Mouse (Mus musculus) megakaryocyte progenitor cell, adult 5-6 weeks (primary cell): ENCODE measurements around the gene Cited2. TPM values are rescaled to one million over a fixed set of nuclear protein-coding genes. Genes with fewer than 3 reads are reported as not detected.

Experiments
- total RNA-seq, 2 experiments: library from RNA; stranded (forward) in 1 of 2; stranded (reverse) in 1 of 2; fragments of 157-497, 149-512 nt in 1 of 2; fragments of 200-1000 nt in 1 of 2; gene quantifications; 2 replicates each; pipeline versions ENCODE4 v1.2.3 to v1.2.4; 2015 to 2017

Cited2 gene
- total RNA-seq, 2 experiments from 2014 or later: 49.9 to 195 TPM

Other genes with a start within 250 kb of the Cited2 start
- gene Txlnb, start 73.0 kb downstream of the Cited2 start, total RNA-seq (2015): 0.32 and 0.44 TPM in 2 replicates
- 0.37 and 0.64 TPM in 2 replicates for gene Txlnb, start 73.0 kb downstream of the Cited2 start, total RNA-seq (2017)
- gene Heca, start 224.8 kb downstream of the Cited2 start, total RNA-seq (2015): 15.7 and 17.2 TPM in 2 replicates
- 25.6 and 38.0 TPM in 2 replicates for gene Heca, start 224.8 kb downstream of the Cited2 start, total RNA-seq (2017)